Mouse (Mus musculus): ENCODE results near the gene Rsbn1. TPM values are rescaled to one million over a fixed set of nuclear protein-coding genes. Genes with fewer than 3 reads are reported as not detected.

Rsbn1 gene
- polyA plus RNA-seq (2012; rRNA removed) = 15.9 and 18.6 TPM in 2 replicates

DNA sequence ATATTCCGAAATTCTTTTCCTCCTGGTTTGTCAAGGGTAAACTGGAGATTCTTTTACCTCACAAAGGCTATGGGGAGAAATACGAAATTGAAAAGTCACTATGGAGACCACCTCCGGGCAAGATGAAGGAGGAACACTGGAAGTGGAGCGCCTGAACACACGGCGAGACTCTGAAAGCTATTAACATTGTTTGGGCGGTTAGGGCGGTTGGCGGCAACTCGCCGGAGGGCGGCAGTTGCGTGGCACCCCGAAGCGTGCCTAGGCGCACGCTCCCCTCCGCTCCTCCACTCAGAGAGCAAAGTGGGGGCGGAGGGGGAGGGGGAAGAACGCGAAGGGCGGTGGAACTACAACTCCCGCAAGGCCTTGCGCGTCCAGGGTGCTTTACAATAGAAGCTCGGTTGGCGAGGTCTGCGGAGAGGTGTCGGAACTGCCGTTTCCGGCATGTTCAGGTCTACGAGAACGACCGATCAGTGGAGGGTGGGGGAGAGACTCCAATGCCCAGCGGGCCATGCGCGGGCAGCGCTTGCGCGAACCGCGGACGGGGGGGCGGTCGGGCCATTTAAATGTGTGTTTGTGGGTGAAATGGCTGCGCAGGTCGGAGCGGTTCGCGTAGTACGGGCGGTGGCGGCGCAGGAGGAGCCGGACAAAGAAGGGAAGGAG is at the start of gene Rsbn1:
Gene Rsbn1, plus strand, starts transcription at position 111 of the 660 bp plus-strand sequence.

DNA sequence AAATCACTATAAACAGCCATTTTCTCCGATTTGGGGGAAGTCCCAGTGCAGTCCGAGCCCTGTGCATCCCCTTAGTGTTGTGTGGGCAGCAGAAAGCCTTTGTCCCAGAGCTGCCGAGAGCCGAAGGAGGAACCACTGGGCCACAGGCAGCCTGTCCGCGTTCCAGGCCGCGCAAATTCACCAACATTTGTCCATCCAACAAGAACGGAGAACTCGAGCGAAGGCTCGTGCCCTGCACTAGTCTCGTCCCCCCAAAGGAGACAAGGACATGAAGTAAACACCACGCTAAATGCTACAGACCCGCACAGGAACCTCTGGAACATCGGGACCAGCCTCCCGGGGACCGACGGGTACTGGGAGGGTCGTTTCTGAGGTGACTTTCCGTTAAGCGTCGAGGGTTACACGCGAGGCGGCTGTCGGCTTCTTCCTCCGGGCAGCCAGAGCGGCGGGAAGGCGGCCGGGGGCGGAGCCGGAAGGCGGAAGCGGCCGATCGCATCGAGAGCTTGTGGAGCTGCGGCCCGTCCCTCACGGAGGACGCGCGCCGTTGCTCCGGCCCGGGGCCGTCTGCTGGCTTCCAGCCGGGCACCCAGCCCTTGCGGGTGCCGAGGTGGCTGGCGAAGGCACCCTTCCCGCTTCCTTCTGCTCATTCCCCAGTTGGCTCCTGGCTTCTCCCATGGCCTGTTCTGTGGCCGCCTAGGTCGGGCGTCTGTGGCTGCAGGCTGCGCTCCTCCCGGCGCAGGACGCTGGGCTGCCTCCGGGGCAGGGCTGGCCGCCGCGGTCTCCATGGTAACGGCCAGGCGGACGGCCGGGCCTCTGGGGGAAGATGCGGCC is 54.2 kb downstream of the Rsbn1 start, which contains the start of gene Phtf1:
Gene Phtf1, plus strand, starts transcription at position 250 of the 831 bp plus-strand sequence.

Other genes starting within 250 kb of the Rsbn1 start
- gene Olfml3, start 176.1 kb upstream of the Rsbn1 start, polyA plus RNA-seq (2012; rRNA removed) = 6.5 and 12.7 TPM in 2 replicates
- not detected in 2 replicates for gene Gm10964, start 174.8 kb upstream of the Rsbn1 start, polyA plus RNA-seq (2012; rRNA removed)
- 31.4 and 32.7 TPM in 2 replicates for gene Hipk1, start 122.6 kb upstream of the Rsbn1 start, polyA plus RNA-seq (2012; rRNA removed)
- 10.8 and 11.3 TPM in 2 replicates for gene Dclre1b, start 104.7 kb upstream of the Rsbn1 start, polyA plus RNA-seq (2012; rRNA removed)
- gene Ap4b1, start 104.6 kb upstream of the Rsbn1 start, polyA plus RNA-seq (2012; rRNA removed) = 26.0 and 26.8 TPM in 2 replicates
- 0.20 and 0.38 TPM in 2 replicates for gene Gm43064, start 104.5 kb upstream of the Rsbn1 start, polyA plus RNA-seq (2012; rRNA removed)
- gene Bcl2l15, start 81.5 kb upstream of the Rsbn1 start, polyA plus RNA-seq (2012; rRNA removed) = 1.4 and 2.1 TPM in 2 replicates
- 0.50 and 0.76 TPM in 2 replicates for gene Ptpn22, start 54.3 kb upstream of the Rsbn1 start, polyA plus RNA-seq (2012; rRNA removed)
- 27.4 and 30.7 TPM in 2 replicates for gene Phtf1, start 54.0 kb downstream of the Rsbn1 start, polyA plus RNA-seq (2012; rRNA removed)